25 mouse cellular contexts compared by ENCODE assay signal in genomic region chr13:54091719-54092118, GRCm38 (mm10). TPM values are rescaled to one million over a fixed set of nuclear protein-coding genes. Genes with fewer than 3 reads are reported as not detected.
"Had no signal": no experiment of that assay in that cellular context is flagged by ENCODE, and none has a peak within 500 bp of the region (broad histone marks: within the 10 kb centered on the region; RNA-seq: fewer than 3 reads in every experiment).

No protein-coding gene starts in this region.

- DNase-seq: kidney, adult 2 months; kidney, postnatal 25 days; left cerebral cortex, postnatal 4 days; liver, postnatal 0 days; lung, embryonic 14.5 days; retina, postnatal 1 day; right cerebral cortex, postnatal 25 days; spleen, adult 18-20 months; thymus, postnatal 25 days had no signal

- H3K27me3 ChIP-seq: limb, embryonic 12.5 days; limb, embryonic 15.5 days; megakaryocyte, embryonic 14.5 days; midbrain, embryonic 15.5 days; neural tube, embryonic 13.5 days; stomach, embryonic 15.5 days had no signal

- H3K4me2 ChIP-seq: limb, embryonic 12.5 days; limb, embryonic 15.5 days; liver, embryonic 11.5 days; lung, embryonic 14.5 days; midbrain, embryonic 11.5 days; midbrain, embryonic 15.5 days; neural tube, embryonic 13.5 days; stomach, embryonic 15.5 days had no signal

- H3K4me1 ChIP-seq: limb, embryonic 12.5 days; limb, embryonic 15.5 days; midbrain, embryonic 15.5 days; neural tube, embryonic 13.5 days; stomach, embryonic 15.5 days had no signal

- H3K27ac ChIP-seq: kidney, postnatal 0 days; limb, embryonic 12.5 days; limb, embryonic 15.5 days; liver, embryonic 14.5 days; macrophage; midbrain, embryonic 15.5 days; neural tube, embryonic 13.5 days; stomach, embryonic 15.5 days had no signal

- H3K4me3 ChIP-seq: limb, embryonic 12.5 days; limb, embryonic 15.5 days; midbrain, embryonic 15.5 days; myocyte; neural tube, embryonic 13.5 days; stomach, embryonic 15.5 days had no signal

- H3K9ac ChIP-seq: limb, embryonic 12.5 days; limb, embryonic 15.5 days; liver, embryonic 14.5 days; liver, postnatal 0 days; lung, embryonic 14.5 days; midbrain, embryonic 15.5 days; neural tube, embryonic 13.5 days; stomach, embryonic 15.5 days had no signal

- H3K9me3 ChIP-seq: limb, embryonic 12.5 days; limb, embryonic 15.5 days; megakaryocyte, embryonic 14.5 days; midbrain, embryonic 15.5 days; neural tube, embryonic 13.5 days; stomach, embryonic 15.5 days had no signal

- ATAC-seq: liver, postnatal 0 days; lung, postnatal 0 days; midbrain, embryonic 15.5 days had no signal

RNA-seq across cellular contexts. Expression of gene Drd1, which starts 36.2 kb away (rescaled TPM):
- total RNA-seq: monocyte, adult 5-6 weeks; neutrophil, adult 5-6 weeks had no signal
- polyA plus RNA-seq: large intestine, adult 2 months; limb, embryonic 12.5 days; liver, embryonic 11.5 days; liver, embryonic 14.5 days; liver, postnatal 0 days; myocyte had no signal
